Mouse (Mus musculus) kidney, postnatal 0 days (tissue): ENCODE results near the gene Pik3r1. TPM values are rescaled to one million over a fixed set of nuclear protein-coding genes. Genes with fewer than 3 reads are reported as not detected.
A peak's percentile ranks its signal among the peaks of the same experiment; 100 is the strongest.

Source experiments
- ATAC-seq: fragments of 200-750 bp; cut with Nextera tagmentation; replicated peaks from 2 replicates; pipeline ENCODE4 v1.8.0; 2017; ENCODE audit warnings: low read depth, moderate number of reproducible peaks, moderate TSS enrichment, moderate library complexity; ENCODE audit not compliant: low FRiP score
- DNase-seq: peaks from one replicate; pipeline ENCODE4 v3.0.0-alpha.2; 2016; ENCODE audit warnings: low spot score
- H3K27ac ChIP-seq: fragments of 300-500 bp; sonication (generic); 2 replicates; pipeline ENCODE4 v1.5.1; 2014; ENCODE audit warnings: mild to moderate bottlenecking
- H3K27me3 ChIP-seq: fragments of 300-500 bp; sonication (generic); 2 replicates; pipeline ENCODE4 v1.6.1; 2014; ENCODE audit warnings: low read length, mixed read lengths; ENCODE audit not compliant: insufficient read depth
- H3K36me3 ChIP-seq: fragments of 300-500 bp; sonication (generic); 2 replicates; pipeline ENCODE4 v1.6.1; 2014; ENCODE audit warnings: low read length, mixed read lengths; ENCODE audit not compliant: insufficient read depth
- H3K4me1 ChIP-seq: fragments of 300-500 bp; sonication (generic); replicated peaks from 2 replicates; pipeline ENCODE4 v1.6.1; 2014; ENCODE audit warnings: antibody characterized with exemption, low read length, mixed read lengths; ENCODE audit not compliant: insufficient read depth
- H3K4me2 ChIP-seq: fragments of 300-500 bp; sonication (generic); 2 replicates; pipeline ENCODE4 v1.6.1; 2014; ENCODE audit warnings: mild to moderate bottlenecking, low read length, moderate library complexity, mixed read lengths
- H3K4me3 ChIP-seq: fragments of 300-500 bp; sonication (generic); replicated peaks from 2 replicates; pipeline ENCODE4 v1.5.1; 2014; ENCODE audit warnings: low read depth, low read length
- H3K9ac ChIP-seq: fragments of 300-500 bp; sonication (generic); 2 replicates; pipeline ENCODE4 v1.6.1; 2014; ENCODE audit warnings: low read depth, low read length
- H3K9me3 ChIP-seq: fragments of 300-500 bp; sonication (generic); replicated peaks from 2 replicates; pipeline ENCODE4 v1.6.1; 2016; ENCODE audit warnings: low read length, inconsistent platforms, mixed read lengths
- CTCF ChIP-seq: IDR thresholded peaks from 2 replicates; pipeline ENCODE4 v1.5.1; 2016; ENCODE audit warnings: antibody characterized with exemption, low read depth, mild to moderate bottlenecking, moderate library complexity
- WGBS: fragments of 180-500 bp; shearing (Covaris S2); extraction: QIAGEN DNeasy Blood & Tissue Kit; methylation state at CpG from one replicate; pipeline ENCODE4 v1.1.7; 2014; 5-methylcytosine and 5-hydroxymethylcytosine counted together
- polyA plus RNA-seq: library from polyadenylated mRNA; unstranded; fragments of >200 nt; fragmentation: Nextera tagmentation; extraction: Ambion mirVana; gene quantifications from 2 replicates; pipeline ENCODE4 v1.2.1, GENCODE M21; 2015

Pik3r1 gene
- polyA plus RNA-seq, 1 experiment from 2014 or later = 30.3 TPM

DNA sequence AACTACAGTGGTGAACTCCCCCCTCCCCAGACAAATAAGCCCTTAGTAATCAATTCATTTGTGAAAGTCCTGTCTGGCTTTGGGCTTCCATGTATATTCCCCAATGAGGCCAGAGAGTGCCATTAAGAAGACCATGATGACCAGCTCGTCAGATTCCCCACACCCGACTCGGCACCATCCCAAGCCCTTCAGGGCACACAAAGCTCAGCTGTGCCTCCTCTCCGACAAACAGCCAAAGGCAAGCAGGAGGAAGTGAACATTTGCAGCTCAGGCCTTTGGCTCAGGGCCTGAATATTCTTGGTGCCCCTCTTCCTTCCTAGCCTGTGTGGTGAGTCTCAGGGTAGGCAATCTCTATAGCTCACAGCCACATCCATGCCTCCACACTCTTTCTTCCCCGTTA, 68.3 kb downstream of the Pik3r1 start:
- Histone ChIP-seq H3K9me3 (no peaks in the 10 kb centered on the region), H3K4me1 (peaks cover 15% of the 10 kb centered on the region; the same call in 1 of the 2 replicates), H3K27me3 (no peaks in the 10 kb centered on the region), H3K9ac (no peak overlapping the region), H3K4me3 (no peak overlapping the region), H3K4me2 (no peak overlapping the region), H3K36me3 (peaks cover 7% of the 10 kb centered on the region; the same call in 1 of the 2 replicates), H3K27ac (no peak overlapping the region)
- no peak for TF ChIP-seq CTCF
- ATAC-seq (no peak), DNase-seq (no peak)
- WGBS = 81% methylated on average over 5 of the region's 5 CpGs

DNA sequence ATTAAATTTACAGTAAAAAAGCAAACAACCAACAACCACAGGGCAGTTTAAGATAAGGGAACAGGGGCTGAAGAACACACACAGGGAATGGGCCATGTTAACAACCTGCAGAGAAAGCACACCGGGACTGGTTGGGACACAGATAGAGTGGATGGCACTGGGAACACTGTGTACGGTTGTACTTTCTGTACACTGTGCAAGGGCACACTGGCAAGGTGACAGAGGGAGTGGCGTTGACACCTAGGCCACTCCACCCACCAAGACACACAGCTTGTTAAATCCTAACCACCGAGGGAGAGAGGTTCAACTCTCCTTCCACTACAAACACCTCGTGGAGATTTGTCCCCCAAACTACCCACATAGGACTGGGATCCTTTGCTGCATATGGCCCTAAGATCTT, 70.1 kb downstream of the Pik3r1 start:
- H3K9ac ChIP-seq = no peak overlapping the region
- no peak overlapping the region for H3K4me3 ChIP-seq
- no peak overlapping the region for H3K27ac ChIP-seq
- TF ChIP-seq CTCF = no peak
- peaks cover 7% of the 10 kb centered on the region; the same call in 1 of the 2 replicates for H3K36me3 ChIP-seq
- WGBS = 74% methylated on average over 5 of the region's 5 CpGs
- H3K4me1 ChIP-seq = peaks cover 22% of the 10 kb centered on the region
- H3K9me3 ChIP-seq = no peaks in the 10 kb centered on the region
- H3K27me3 ChIP-seq = no peaks in the 10 kb centered on the region
- no peak for ATAC-seq
- no peak for DNase-seq
- H3K4me2 ChIP-seq = no peak overlapping the region

DNA sequence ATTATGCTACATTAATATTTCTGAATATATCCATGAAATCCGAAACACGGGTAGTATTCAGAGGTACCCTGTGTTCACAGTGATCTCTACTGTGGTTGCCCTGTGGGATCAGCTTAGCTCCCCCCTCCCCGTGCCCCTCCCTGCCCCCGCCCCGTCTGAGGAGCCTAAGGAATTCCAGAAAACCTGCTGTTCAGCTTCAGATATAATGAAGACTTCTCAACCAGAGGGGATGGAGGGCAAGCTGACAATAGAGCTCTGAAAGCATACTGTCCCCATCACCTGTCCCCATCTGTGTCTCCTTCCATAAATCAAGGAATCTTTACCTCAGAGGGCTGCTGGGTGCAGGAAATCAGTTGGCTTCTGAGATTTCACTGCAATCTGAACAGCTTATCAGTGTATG, 70.6 kb downstream of the Pik3r1 start:
- Histone ChIP-seq H3K4me1 (peaks cover 23% of the 10 kb centered on the region), H3K36me3 (peaks cover 5% of the 10 kb centered on the region; the same call in 1 of the 2 replicates), H3K27ac (0 out of 2 replicates have a peak overlapping the region, but pooled peaks have one; percentile 47), H3K27me3 (no peaks in the 10 kb centered on the region), H3K9me3 (no peaks in the 10 kb centered on the region), H3K4me2 (no peak overlapping the region), H3K4me3 (no peak overlapping the region), H3K9ac (no peak overlapping the region)
- DNase-seq (no peak), ATAC-seq (no peak)
- WGBS = 56% methylated on average over 5 of the region's 5 CpGs
- no peak for TF ChIP-seq CTCF

DNA sequence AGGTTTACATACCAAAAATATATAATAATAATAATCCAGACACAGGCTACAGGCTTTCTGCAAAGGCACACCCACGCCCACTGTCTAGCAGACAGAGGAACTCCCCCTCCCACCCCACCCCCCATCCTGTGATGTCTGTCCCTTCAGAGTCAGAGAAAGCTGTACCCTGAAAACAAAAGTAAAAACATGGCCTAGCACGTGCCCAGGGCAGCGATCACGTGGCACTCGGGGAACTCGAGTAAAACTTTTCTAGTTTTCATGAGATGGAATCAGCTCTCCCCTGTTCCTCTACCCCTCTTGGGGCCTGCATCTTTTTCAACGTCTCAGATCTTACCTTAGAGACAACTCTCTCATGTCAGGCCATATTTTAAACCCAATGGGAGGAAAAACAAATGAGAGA, 71.2 kb downstream of the Pik3r1 start:
- Histone ChIP-seq H3K4me2 (no peak overlapping the region), H3K4me1 (peaks cover 25% of the 10 kb centered on the region), H3K4me3 (no peak overlapping the region), H3K36me3 (no peaks in the 10 kb centered on the region), H3K27ac (peak overlapping the region; percentile 47; the same call in 1 of the 2 replicates), H3K9ac (no peak overlapping the region), H3K27me3 (no peaks in the 10 kb centered on the region), H3K9me3 (no peaks in the 10 kb centered on the region)
- 39% methylated on average over 7 of the region's 7 CpGs for WGBS
- TF ChIP-seq CTCF = no peak
- no peak for DNase-seq
- ATAC-seq = no peak

DNA sequence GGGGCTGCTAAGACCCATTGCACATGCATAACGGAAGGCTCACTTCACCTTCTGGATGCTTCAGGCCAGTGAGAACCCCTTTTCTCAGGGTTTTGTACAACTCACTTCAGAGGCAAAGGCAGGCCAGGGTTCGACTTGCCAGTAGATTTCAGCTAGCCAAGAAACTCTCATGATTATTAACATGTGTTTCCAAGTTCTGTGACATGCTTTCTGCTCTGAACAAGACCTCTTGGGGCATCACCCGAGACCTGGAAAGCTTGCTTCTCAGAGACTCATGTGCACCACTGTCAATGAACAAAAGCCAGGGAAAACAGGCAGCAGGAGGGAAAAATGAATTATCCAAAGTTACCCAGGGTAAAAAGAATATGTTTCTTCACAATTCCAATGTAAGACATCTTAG, 71.7 kb downstream of the Pik3r1 start:
- Histone ChIP-seq H3K27ac (no peak overlapping the region; the same call in 1 of the 2 replicates), H3K27me3 (no peaks in the 10 kb centered on the region), H3K4me2 (no peak overlapping the region), H3K4me1 (peaks cover 28% of the 10 kb centered on the region), H3K36me3 (no peaks in the 10 kb centered on the region), H3K9ac (no peak overlapping the region), H3K9me3 (no peaks in the 10 kb centered on the region), H3K4me3 (no peak overlapping the region)
- DNase-seq (no peak), ATAC-seq (no peak)
- 57% methylated on average over 3 of the region's 3 CpGs for WGBS
- TF ChIP-seq CTCF = no peak

DNA sequence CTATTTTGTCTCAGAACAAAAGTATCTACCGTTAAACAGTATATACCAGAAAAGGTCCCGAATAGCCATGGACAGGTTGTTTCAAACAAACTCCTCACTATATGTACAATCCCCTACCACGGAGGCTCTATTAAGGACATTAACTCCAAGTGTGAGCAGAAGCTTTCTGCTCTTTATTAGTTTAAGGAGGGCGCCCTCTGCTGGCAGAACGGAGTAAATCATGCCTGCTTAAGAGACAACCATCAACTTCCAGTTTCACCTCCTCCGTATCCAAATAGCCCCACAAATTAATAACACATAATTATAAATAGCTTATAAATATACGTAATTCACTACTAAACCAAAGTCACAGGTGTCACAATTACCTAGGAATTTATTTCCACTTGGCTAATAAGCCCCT, 72.1 kb downstream of the Pik3r1 start:
- Histone ChIP-seq H3K4me3 (no peak overlapping the region), H3K4me1 (peaks cover 33% of the 10 kb centered on the region), H3K9ac (no peak overlapping the region), H3K36me3 (no peaks in the 10 kb centered on the region), H3K27ac (no peak overlapping the region; the same call in 1 of the 2 replicates), H3K9me3 (no peaks in the 10 kb centered on the region), H3K4me2 (no peak overlapping the region), H3K27me3 (no peaks in the 10 kb centered on the region)
- ATAC-seq (no peak), DNase-seq (peak; percentile 97)
- 3% methylated on average over 7 of the region's 7 CpGs for WGBS
- peak; percentile 91 for TF ChIP-seq CTCF
